Mouse (Mus musculus): Measurements from ENCODE around the gene Nemp1. TPM values are rescaled to one million over a fixed set of nuclear protein-coding genes. Genes with fewer than 3 reads are reported as not detected.

Gene Nemp1
- polyA plus RNA-seq, 1 experiment from 2014 or later: 9.3 TPM

- ATAC-seq (ENCODE audit: low FRiP score) (peak; percentile 96), DNase-seq (ENCODE audit: low spot score) (peak; percentile 96)
- WGBS: under 1% methylated on average over 68 of the region's 71 CpGs
- H3K4me2 ChIP-seq (replicated peaks; ENCODE audit: low read depth, low read length): peak overlapping the region; percentile 71
- H3K4me1 ChIP-seq (replicated peaks; ENCODE audit: control insufficient read depth, insufficient read depth, low read length): no peaks in the 10 kb centered on the region
- H3K36me3 ChIP-seq (ENCODE audit: control insufficient read depth, insufficient read depth, low read length): no peaks in the 10 kb centered on the region
- no peaks in the 10 kb centered on the region for H3K9me3 ChIP-seq (ENCODE audit: control insufficient read depth, low read length)
- H3K9ac ChIP-seq (ENCODE audit: low read depth, low read length): peak overlapping the region; percentile 71
- no peaks in the 10 kb centered on the region for H3K27me3 ChIP-seq (ENCODE audit: control insufficient read depth, insufficient read depth, low read length)
- peak overlapping the region; percentile 75 for H3K4me3 ChIP-seq (ENCODE audit: low read depth, low read length)
- H3K27ac ChIP-seq (ENCODE audit: low read depth, low read length): no peak overlapping the region
Measured at GRCm38 (mm10) chr10:127676691-127677548, 10.2 kb downstream of the Nemp1 start.

DNA sequence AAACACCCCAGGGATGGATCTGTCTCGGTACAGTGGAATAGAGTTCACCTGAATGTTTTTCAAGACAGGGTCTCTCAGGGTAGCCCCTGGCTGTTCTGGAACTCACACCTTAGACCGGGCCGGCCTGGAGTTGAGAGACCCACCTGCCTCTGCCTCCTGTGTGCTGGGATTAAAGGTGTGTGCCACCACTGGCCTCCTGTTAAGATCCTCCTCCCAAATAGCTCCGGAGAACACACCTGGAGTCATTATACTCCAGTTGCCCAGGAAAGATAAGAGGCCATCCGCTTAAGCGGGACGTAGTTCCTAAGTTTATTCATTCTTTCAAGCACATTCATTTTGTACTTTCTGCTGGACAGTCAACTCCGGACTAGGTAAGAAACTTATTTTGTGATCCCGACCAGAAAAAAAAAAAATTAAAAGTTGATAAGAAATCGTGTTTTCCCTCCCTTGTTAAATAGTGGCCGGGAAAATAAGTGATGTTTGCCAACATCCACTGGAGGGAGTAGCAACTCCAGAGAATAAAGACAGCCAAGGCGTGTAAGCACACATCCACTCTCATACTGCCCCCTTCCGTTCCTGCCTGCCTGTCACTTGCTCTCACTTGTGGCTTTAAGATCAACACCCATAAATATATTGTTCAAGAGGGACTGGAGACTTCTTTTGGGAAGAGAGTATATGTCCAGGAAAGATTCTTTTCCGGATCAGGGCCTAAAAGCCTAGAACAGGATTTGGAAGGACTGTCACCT is 11.1 kb downstream of the Nemp1 start:
- Histone ChIP-seq H3K9ac (ENCODE audit: low read depth, low read length) (peak overlapping the region; percentile 71), H3K4me3 (ENCODE audit: low read depth, low read length) (peak overlapping the region; percentile 75), H3K9me3 (ENCODE audit: control insufficient read depth, low read length) (no peaks in the 10 kb centered on the region), H3K4me1 (replicated peaks; ENCODE audit: control insufficient read depth, insufficient read depth, low read length) (no peaks in the 10 kb centered on the region), H3K36me3 (ENCODE audit: control insufficient read depth, insufficient read depth, low read length) (no peaks in the 10 kb centered on the region), H3K4me2 (replicated peaks; ENCODE audit: low read depth, low read length) (peak overlapping the region; percentile 71), H3K27ac (ENCODE audit: low read depth, low read length) (no peak overlapping the region), H3K27me3 (ENCODE audit: control insufficient read depth, insufficient read depth, low read length) (no peaks in the 10 kb centered on the region)
- peak; percentile 69 for DNase-seq (ENCODE audit: low spot score)
- peak; percentile 23; the same call in 1 of the 2 replicates for ATAC-seq (ENCODE audit: low FRiP score)
- WGBS: 14% methylated on average over 14 of the region's 14 CpGs

GRCm38 (mm10) chr10:127679208-127679607 is 12.5 kb downstream of the Nemp1 start:
- WGBS: 95% methylated on average over 1 of the region's 1 CpGs
- H3K9me3 ChIP-seq (ENCODE audit: control insufficient read depth, low read length): no peaks in the 10 kb centered on the region
- no peaks in the 10 kb centered on the region for H3K27me3 ChIP-seq (ENCODE audit: control insufficient read depth, insufficient read depth, low read length)
- no peak overlapping the region for H3K4me2 ChIP-seq (replicated peaks; ENCODE audit: low read depth, low read length)
- H3K4me1 ChIP-seq (replicated peaks; ENCODE audit: control insufficient read depth, insufficient read depth, low read length): no peaks in the 10 kb centered on the region
- H3K36me3 ChIP-seq (ENCODE audit: control insufficient read depth, insufficient read depth, low read length): no peaks in the 10 kb centered on the region
- H3K27ac ChIP-seq (ENCODE audit: low read depth, low read length): no peak overlapping the region
- ATAC-seq (ENCODE audit: low FRiP score) (no peak), DNase-seq (ENCODE audit: low spot score) (no peak)
- no peak overlapping the region for H3K9ac ChIP-seq (ENCODE audit: low read depth, low read length)
- H3K4me3 ChIP-seq (ENCODE audit: low read depth, low read length): no peak overlapping the region

DNA sequence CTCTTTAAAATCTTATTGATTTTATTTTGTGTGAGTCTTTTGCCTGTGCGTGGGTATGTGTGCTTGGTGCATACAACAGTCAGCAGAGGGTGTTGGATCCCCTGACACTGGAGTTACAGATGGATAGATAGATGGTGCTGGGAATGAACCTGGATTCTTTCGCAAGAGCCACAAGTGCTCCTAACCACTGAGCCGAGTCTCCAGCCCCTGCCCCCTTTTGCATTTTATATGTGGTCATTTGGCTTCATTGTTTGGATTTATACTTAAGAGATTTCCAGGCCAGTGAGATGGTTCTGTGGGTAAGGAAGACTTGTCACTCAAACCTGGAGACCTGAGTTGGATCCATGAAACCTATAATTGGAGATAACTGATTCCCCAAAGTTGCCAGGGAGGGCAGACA is 13.2 kb downstream of the Nemp1 start:
- WGBS: 94% methylated on average over 3 of the region's 3 CpGs
- no peak overlapping the region for H3K4me3 ChIP-seq (ENCODE audit: low read depth, low read length)
- H3K36me3 ChIP-seq (ENCODE audit: control insufficient read depth, insufficient read depth, low read length): no peaks in the 10 kb centered on the region
- no peak overlapping the region for H3K9ac ChIP-seq (ENCODE audit: low read depth, low read length)
- ATAC-seq (ENCODE audit: low FRiP score): no peak
- H3K4me2 ChIP-seq (replicated peaks; ENCODE audit: low read depth, low read length): no peak overlapping the region
- no peaks in the 10 kb centered on the region for H3K4me1 ChIP-seq (replicated peaks; ENCODE audit: control insufficient read depth, insufficient read depth, low read length)
- H3K9me3 ChIP-seq (ENCODE audit: control insufficient read depth, low read length): no peaks in the 10 kb centered on the region
- no peaks in the 10 kb centered on the region for H3K27me3 ChIP-seq (ENCODE audit: control insufficient read depth, insufficient read depth, low read length)
- DNase-seq (ENCODE audit: low spot score): no peak
- no peak overlapping the region for H3K27ac ChIP-seq (ENCODE audit: low read depth, low read length)

DNA sequence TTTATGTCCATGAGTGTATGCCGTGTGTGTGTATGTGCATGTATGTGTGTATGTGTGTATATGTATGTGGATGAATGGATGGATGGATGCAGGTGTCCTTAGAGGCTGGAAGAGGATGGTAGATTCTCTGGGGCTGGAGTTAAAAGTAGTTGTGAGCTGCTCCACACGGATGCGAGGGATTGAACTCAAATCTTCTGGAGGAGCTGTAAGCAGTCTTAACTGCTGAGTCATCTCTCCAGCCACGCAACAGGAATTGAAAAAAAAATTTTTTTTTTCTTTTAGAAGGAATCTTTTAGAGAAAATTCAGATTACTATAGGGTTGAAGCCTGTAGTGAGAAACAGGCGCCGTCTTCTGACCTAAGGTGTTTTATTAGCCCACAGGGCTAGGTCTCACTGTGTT is 16.2 kb downstream of the Nemp1 start:
- Histone ChIP-seq H3K9ac (ENCODE audit: low read depth, low read length) (no peak overlapping the region), H3K9me3 (ENCODE audit: control insufficient read depth, low read length) (no peaks in the 10 kb centered on the region), H3K27ac (ENCODE audit: low read depth, low read length) (no peak overlapping the region), H3K36me3 (ENCODE audit: control insufficient read depth, insufficient read depth, low read length) (no peaks in the 10 kb centered on the region), H3K27me3 (ENCODE audit: control insufficient read depth, insufficient read depth, low read length) (no peaks in the 10 kb centered on the region), H3K4me3 (ENCODE audit: low read depth, low read length) (no peak overlapping the region), H3K4me2 (replicated peaks; ENCODE audit: low read depth, low read length) (no peak overlapping the region), H3K4me1 (replicated peaks; ENCODE audit: control insufficient read depth, insufficient read depth, low read length) (no peaks in the 10 kb centered on the region)
- no peak for ATAC-seq (ENCODE audit: low FRiP score)
- no peak for DNase-seq (ENCODE audit: low spot score)
- 92% methylated on average over 6 of the region's 6 CpGs for WGBS

GRCm38 (mm10) chr10:127691053-127691452 is 24.4 kb downstream of the Nemp1 start:
- Histone ChIP-seq H3K4me3 (ENCODE audit: low read depth, low read length) (no peak overlapping the region), H3K36me3 (ENCODE audit: control insufficient read depth, insufficient read depth, low read length) (no peaks in the 10 kb centered on the region), H3K4me1 (replicated peaks; ENCODE audit: control insufficient read depth, insufficient read depth, low read length) (no peaks in the 10 kb centered on the region), H3K27ac (ENCODE audit: low read depth, low read length) (no peak overlapping the region), H3K4me2 (replicated peaks; ENCODE audit: low read depth, low read length) (no peak overlapping the region), H3K27me3 (ENCODE audit: control insufficient read depth, insufficient read depth, low read length) (no peaks in the 10 kb centered on the region), H3K9me3 (ENCODE audit: control insufficient read depth, low read length) (no peaks in the 10 kb centered on the region), H3K9ac (ENCODE audit: low read depth, low read length) (no peak overlapping the region)
- 26% methylated on average over 1 of the region's 1 CpGs for WGBS
- no peak for DNase-seq (ENCODE audit: low spot score)
- ATAC-seq (ENCODE audit: low FRiP score): no peak

DNA sequence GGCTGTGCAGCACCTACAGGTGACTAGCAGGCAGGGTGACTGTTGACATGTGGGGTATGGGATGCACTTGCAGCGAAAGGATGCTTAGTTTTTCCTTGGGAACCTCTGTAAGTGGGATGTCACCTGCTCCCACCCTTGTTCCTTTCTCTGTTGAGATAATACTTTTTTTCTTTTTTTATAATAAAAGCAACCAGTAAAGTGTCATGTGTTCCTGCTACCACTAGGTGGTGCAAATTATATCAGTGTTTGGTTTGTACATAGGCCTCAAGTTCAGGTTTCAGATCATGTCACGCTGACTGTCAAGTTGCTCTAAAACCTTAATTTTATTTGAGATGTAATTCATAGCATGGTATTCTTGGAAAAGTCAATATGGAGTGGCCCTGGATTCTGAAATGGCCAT is 27.9 kb downstream of the Nemp1 start:
- DNase-seq (ENCODE audit: low spot score) (peak; percentile 43), ATAC-seq (ENCODE audit: low FRiP score) (no peak)
- no peak overlapping the region for H3K4me2 ChIP-seq (replicated peaks; ENCODE audit: low read depth, low read length)
- H3K9ac ChIP-seq (ENCODE audit: low read depth, low read length): no peak overlapping the region
- no peak overlapping the region for H3K27ac ChIP-seq (ENCODE audit: low read depth, low read length)
- 69% methylated on average over 2 of the region's 2 CpGs for WGBS
- H3K4me1 ChIP-seq (replicated peaks; ENCODE audit: control insufficient read depth, insufficient read depth, low read length): no peaks in the 10 kb centered on the region
- no peaks in the 10 kb centered on the region for H3K9me3 ChIP-seq (ENCODE audit: control insufficient read depth, low read length)
- H3K27me3 ChIP-seq (ENCODE audit: control insufficient read depth, insufficient read depth, low read length): no peaks in the 10 kb centered on the region
- no peaks in the 10 kb centered on the region for H3K36me3 ChIP-seq (ENCODE audit: control insufficient read depth, insufficient read depth, low read length)
- no peak overlapping the region for H3K4me3 ChIP-seq (ENCODE audit: low read depth, low read length)

DNA sequence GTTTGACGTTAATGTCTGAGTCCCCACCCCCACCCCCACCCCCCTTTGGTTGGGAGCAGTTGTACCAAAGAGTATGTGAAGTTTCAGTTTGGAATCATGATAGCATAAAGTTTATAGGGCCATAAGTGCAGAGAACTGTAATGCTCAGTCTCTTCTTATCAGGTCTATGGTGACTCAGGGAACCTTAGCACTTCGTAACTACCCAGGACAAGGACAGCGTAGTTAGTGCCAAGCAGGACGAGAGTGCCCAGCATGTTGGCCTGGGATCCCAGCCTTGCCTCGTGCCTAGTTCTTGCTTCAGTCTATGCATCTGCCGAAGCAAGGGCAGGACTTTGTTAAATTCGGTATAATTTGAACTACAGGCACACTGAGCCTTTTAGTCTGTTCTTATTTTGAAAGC is 29.1 kb downstream of the Nemp1 start:
- Histone ChIP-seq H3K9ac (ENCODE audit: low read depth, low read length) (no peak overlapping the region), H3K9me3 (ENCODE audit: control insufficient read depth, low read length) (no peaks in the 10 kb centered on the region), H3K4me1 (replicated peaks; ENCODE audit: control insufficient read depth, insufficient read depth, low read length) (no peaks in the 10 kb centered on the region), H3K27ac (ENCODE audit: low read depth, low read length) (no peak overlapping the region), H3K4me2 (replicated peaks; ENCODE audit: low read depth, low read length) (no peak overlapping the region), H3K27me3 (ENCODE audit: control insufficient read depth, insufficient read depth, low read length) (no peaks in the 10 kb centered on the region), H3K36me3 (ENCODE audit: control insufficient read depth, insufficient read depth, low read length) (no peaks in the 10 kb centered on the region), H3K4me3 (ENCODE audit: low read depth, low read length) (no peak overlapping the region)
- ATAC-seq (ENCODE audit: low FRiP score): no peak
- DNase-seq (ENCODE audit: low spot score): no peak
- WGBS: 89% methylated on average over 7 of the region's 7 CpGs

Data from hindbrain, embryonic 11.5 days (tissue).